12 mouse cellular contexts compared by ENCODE assay signal in the genomic region with DNA sequence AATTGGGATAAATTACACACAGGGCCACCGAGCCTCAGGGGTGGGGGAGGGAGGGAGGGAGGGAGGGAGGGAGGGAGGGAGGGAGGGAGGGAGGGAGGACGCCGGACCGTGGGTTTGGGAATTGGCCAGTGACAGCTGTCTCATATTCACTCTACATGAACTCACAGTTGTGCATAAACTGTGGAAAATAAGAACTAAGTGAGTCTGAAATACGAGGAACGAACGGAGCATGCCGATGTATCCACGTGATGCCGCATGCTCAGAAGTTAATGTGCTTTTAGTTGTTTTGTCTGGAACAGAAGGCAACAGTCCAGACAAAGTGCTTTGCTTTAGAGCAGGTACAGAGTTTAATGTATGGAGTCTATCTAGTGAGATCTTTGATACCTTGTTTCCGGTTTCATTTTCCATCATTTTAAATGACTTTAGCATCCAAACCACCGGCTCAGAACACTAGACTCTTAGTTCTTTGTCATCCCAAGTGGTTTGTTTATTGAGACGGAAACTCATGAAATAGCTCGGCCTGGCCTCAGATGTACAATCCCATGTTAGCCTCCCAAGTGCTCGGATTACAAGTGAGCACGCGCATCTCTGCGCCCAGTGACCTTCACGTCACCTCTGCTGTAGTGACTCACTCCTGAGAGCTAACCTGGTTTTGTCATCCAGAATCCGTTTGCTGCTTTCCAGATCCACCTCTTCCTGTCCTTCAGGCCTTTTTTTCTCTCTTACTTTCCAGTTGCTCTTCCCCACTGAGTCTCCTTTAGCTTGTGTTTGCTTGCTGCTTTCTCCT. TPM values are rescaled to one million over a fixed set of nuclear protein-coding genes. Genes with fewer than 3 reads are reported as not detected.
DNase-seq lines count a peak whose midpoint lies in the region; ATAC-seq and TF ChIP-seq lines count a peak whose summit lies in the region.
"Had no signal": no experiment of that assay in that cellular context is flagged by ENCODE, and none has a peak within 500 bp of the region (broad histone marks: within the 10 kb centered on the region; RNA-seq: fewer than 3 reads in every experiment).

No protein-coding gene starts in this region.

- 67% methylated on average over 19 of the region's 20 CpGs for WGBS in neural tube, embryonic 15.5 days

- H3K4me3 ChIP-seq in embryonic fibroblast, embryonic 13.5 days (ENCODE audit: insufficient read depth, low read length): no peak overlapping the region
- H3K4me3 ChIP-seq in neural tube, embryonic 15.5 days (replicated peaks): no peak overlapping the region
- H3K4me3 ChIP-seq: hindbrain, embryonic 15.5 days had no signal

- peaks cover 5% of the 10 kb centered on the region; the same call in 1 of the 2 replicates for H3K36me3 ChIP-seq in neural tube, embryonic 15.5 days

- TF ChIP-seq POLR2A in embryonic fibroblast, embryonic 13.5 days (IDR thresholded peaks at IDR 0.05; ENCODE audit: low read depth, low read length): no peak

- H3K27me3 ChIP-seq in neural tube, embryonic 15.5 days (replicated peaks): no peaks in the 10 kb centered on the region
- H3K27me3 ChIP-seq: CH12.LX; hindbrain, embryonic 15.5 days had no signal

- H3K9me3 ChIP-seq in neural tube, embryonic 15.5 days (replicated peaks): no peaks in the 10 kb centered on the region
- H3K9me3 ChIP-seq: hindbrain, embryonic 15.5 days had no signal

- no peak overlapping the region for H3K9ac ChIP-seq in neural tube, embryonic 15.5 days (replicated peaks)
- H3K9ac ChIP-seq: hindbrain, embryonic 15.5 days had no signal

- intact Hi-C loops in heart, postnatal 25 days (cut with DNase I): no loop called here

- TF ChIP-seq CTCF in embryonic fibroblast, embryonic 13.5 days (IDR thresholded peaks at IDR 0.05; ENCODE audit: borderline replicate concordance, insufficient read depth, low read length): no peak

- H3K4me2 ChIP-seq in neural tube, embryonic 15.5 days: no peak overlapping the region
- H3K4me2 ChIP-seq: hindbrain, embryonic 15.5 days had no signal

- H3K4me1 ChIP-seq in embryonic fibroblast, embryonic 13.5 days (ENCODE audit: control insufficient read depth, insufficient read depth, low read length): peaks cover 7% of the 10 kb centered on the region
- no peaks in the 10 kb centered on the region for H3K4me1 ChIP-seq in neural tube, embryonic 15.5 days
- H3K4me1 ChIP-seq: hindbrain, embryonic 15.5 days had no signal

- H3K27ac ChIP-seq in embryonic fibroblast, embryonic 13.5 days (ENCODE audit: insufficient read depth, low read length): peak overlapping the region; percentile 66
- no peak overlapping the region for H3K27ac ChIP-seq in neural tube, embryonic 15.5 days (replicated peaks)
- H3K27ac ChIP-seq: hindbrain, embryonic 15.5 days had no signal

- ATAC-seq in neural tube, embryonic 15.5 days (ENCODE audit: low FRiP score): no peak

- DNase-seq in heart, adult 11 months: peak; percentile 93
- DNase-seq in heart, postnatal 25 days (ENCODE audit: low spot score): no peak
- peak; percentile 58 for DNase-seq in MN1 (ENCODE audit: low spot score)
- peak; percentile 42 for DNase-seq in kidney, postnatal 14 days
- DNase-seq in ovary, adult 18-20 months (ENCODE audit: low spot score): no peak
- DNase-seq in cerebellum, postnatal 36 days: no peak
- DNase-seq: cerebellum, adult 18-20 months; midbrain, embryonic 14.5 days had no signal

RNA-seq across cellular contexts. Expression of a gene that starts 22.4 kb away (rescaled TPM):
- total RNA-seq in heart, postnatal 25 days (2021): 10 to 100 TPM; 18.1 to 21.5 TPM
- polyA plus RNA-seq in embryonic fibroblast, embryonic 13.5 days (2011; ENCODE audit: insufficient read length, low read depth, missing spikeins): 8.9 and 12.3 TPM in 2 replicates
- polyA plus RNA-seq in neural tube, embryonic 15.5 days (2015; fragmentation: Nextera tagmentation; extraction: Ambion mirVana): 0.37 and 0.57 TPM in 2 replicates

Comparison
In these comparisons a context has a peak if more than half of its experiments do, and no peak if none do; other contexts are left out.
1. DNase-seq: peak in heart, adult 11 months (single experiment), MN1 (single experiment) and kidney, postnatal 14 days (single experiment); none in heart, postnatal 25 days (single experiment), ovary, adult 18-20 months (single experiment) and cerebellum, postnatal 36 days (0 of 2).